ENCODE assay signal across 9 mouse cellular contexts in the genomic region with DNA sequence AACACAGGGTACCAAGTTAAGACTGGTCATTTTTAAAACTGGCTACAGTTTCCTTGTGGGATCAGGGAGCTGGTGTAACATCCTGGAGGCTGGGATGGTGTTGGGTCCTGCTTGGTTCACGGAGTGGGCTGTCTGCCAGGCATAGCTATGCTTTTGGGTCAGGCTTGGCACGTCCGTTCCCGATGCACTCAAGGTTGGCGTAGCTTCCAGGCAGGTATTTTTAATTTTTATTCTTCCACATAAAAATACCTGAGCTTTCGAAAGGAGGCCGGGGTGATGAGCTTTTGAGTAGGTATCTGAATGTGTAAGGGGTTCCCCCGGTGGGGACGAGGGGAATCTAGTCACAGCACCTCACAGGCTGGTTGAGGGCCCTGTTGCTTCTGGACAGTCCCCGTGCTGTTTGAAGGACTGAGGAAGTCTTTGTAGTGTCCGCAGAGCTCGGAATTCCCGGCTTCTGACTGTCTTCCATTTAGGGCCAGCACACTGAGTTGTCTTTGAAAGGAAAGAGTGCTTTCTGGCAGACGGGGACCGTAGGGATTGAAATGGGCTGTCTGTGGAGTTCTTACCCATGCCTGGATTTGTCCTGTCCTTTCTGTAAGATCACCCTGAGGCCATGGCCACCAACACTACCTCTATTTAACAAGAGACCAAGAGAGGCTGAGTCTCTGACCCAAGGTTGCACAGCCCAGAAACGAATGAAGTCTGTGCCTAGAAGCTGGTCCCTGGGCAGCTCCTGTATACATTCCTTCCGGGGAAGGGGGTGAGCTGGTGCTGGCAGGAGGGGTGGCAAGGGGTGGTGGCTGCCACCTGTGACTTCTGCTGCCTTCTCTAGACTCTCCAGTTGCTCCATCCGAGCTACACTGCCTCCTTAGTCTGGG. TPM values are rescaled to one million over a fixed set of nuclear protein-coding genes. Genes with fewer than 3 reads are reported as not detected.
DNase-seq lines count a peak whose midpoint lies in the region; ATAC-seq and TF ChIP-seq lines count a peak whose summit lies in the region.
"Had no signal": no experiment of that assay in that cellular context is flagged by ENCODE, and none has a peak within 500 bp of the region (broad histone marks: within the 10 kb centered on the region; RNA-seq: fewer than 3 reads in every experiment).

No protein-coding gene starts in this region.

- no peak for DNase-seq in testis, postnatal 14 days (ENCODE audit: low spot score)
- DNase-seq in hindbrain, postnatal 0 days (ENCODE audit: low spot score): no peak
- no peak for DNase-seq in ovary, postnatal 10 days (ENCODE audit: low spot score)
- DNase-seq in spleen, postnatal 14 days (ENCODE audit: low spot score in 2 of 2): no peak

- 22% methylated on average over 18 of the region's 18 CpGs for WGBS in embryonic facial prominence, embryonic 15.5 days
- 26% methylated on average over 18 of the region's 18 CpGs for WGBS in hindbrain, postnatal 0 days
- 48% methylated on average over 18 of the region's 18 CpGs for whole genome bisulfite sequencing in liver, embryonic 15.5 days (ENCODE audit: insufficient replicate concordance)
- 64% methylated on average over 18 of the region's 18 CpGs for WGBS in small intestine, adult 2 months

- H3K27me3 ChIP-seq in testis, adult 2 months (ENCODE audit: control insufficient read depth, insufficient read depth, low read length): no peaks in the 10 kb centered on the region
- no peaks in the 10 kb centered on the region for H3K27me3 ChIP-seq in embryonic facial prominence, embryonic 15.5 days
- no peaks in the 10 kb centered on the region for H3K27me3 ChIP-seq in hindbrain, postnatal 0 days (ENCODE audit: insufficient read depth, low read length)
- H3K27me3 ChIP-seq in liver, embryonic 15.5 days: peaks cover 11% of the 10 kb centered on the region
- H3K27me3 ChIP-seq in small intestine, adult 2 months (ENCODE audit: control insufficient read depth, insufficient read depth, low read length): no peaks in the 10 kb centered on the region

- ATAC-seq in embryonic facial prominence, embryonic 15.5 days (ENCODE audit: insufficient number of reproducible peaks, low FRiP score, low TSS enrichment, low read depth): no peak
- no peak for ATAC-seq in hindbrain, postnatal 0 days
- ATAC-seq in liver, embryonic 15.5 days (ENCODE audit: insufficient read depth): no peak

- TF ChIP-seq POLR2A in testis, adult 2 months (IDR thresholded peaks at IDR 0.05; ENCODE audit: control insufficient read depth, low read depth, low read length): no peak
- no peak for TF ChIP-seq POLR2A in small intestine, adult 2 months (IDR thresholded peaks at IDR 0.05; ENCODE audit: low read depth, low read length)

- peaks cover 13% of the 10 kb centered on the region for H3K4me1 ChIP-seq in testis, adult 2 months (ENCODE audit: control insufficient read depth, insufficient read depth, low read length)
- peaks cover 51% of the 10 kb centered on the region for H3K4me1 ChIP-seq in embryonic facial prominence, embryonic 15.5 days
- H3K4me1 ChIP-seq in hindbrain, postnatal 0 days (ENCODE audit: insufficient read depth, low read length): peaks cover 32% of the 10 kb centered on the region
- peaks cover 65% of the 10 kb centered on the region for H3K4me1 ChIP-seq in liver, embryonic 15.5 days (replicated peaks)
- peaks cover 9% of the 10 kb centered on the region; the same call in 1 of the 2 replicates for H3K4me1 ChIP-seq in small intestine, adult 2 months (ENCODE audit: control insufficient read depth, insufficient read depth, insufficient read length, low read length)

- peak overlapping the region; percentile 89 for H3K4me3 ChIP-seq in testis, adult 2 months (ENCODE audit: control insufficient read depth, low read depth, low read length)
- peak overlapping the region; percentile 95 for H3K4me3 ChIP-seq in embryonic facial prominence, embryonic 15.5 days (replicated peaks)
- peak overlapping the region; percentile 89 for H3K4me3 ChIP-seq in hindbrain, postnatal 0 days (ENCODE audit: low read length)
- H3K4me3 ChIP-seq in liver, embryonic 15.5 days (replicated peaks): peak overlapping the region; percentile 80
- peak overlapping the region; percentile 89 for H3K4me3 ChIP-seq in small intestine, adult 2 months (ENCODE audit: low read depth, low read length)

- peak overlapping the region; percentile 69 for H3K4me2 ChIP-seq in embryonic facial prominence, embryonic 15.5 days (replicated peaks)
- peak overlapping the region; percentile 85 for H3K4me2 ChIP-seq in hindbrain, postnatal 0 days (ENCODE audit: low read depth, low read length)
- H3K4me2 ChIP-seq in liver, embryonic 15.5 days: peak overlapping the region; percentile 99

- H3K36me3 ChIP-seq in testis, adult 2 months (ENCODE audit: control insufficient read depth, insufficient read depth, low read length): no peaks in the 10 kb centered on the region
- H3K36me3 ChIP-seq in embryonic facial prominence, embryonic 15.5 days: peaks cover under 1% of the 10 kb centered on the region; the same call in 1 of the 2 replicates
- H3K36me3 ChIP-seq in hindbrain, postnatal 0 days (ENCODE audit: insufficient read depth, low read length): no peaks in the 10 kb centered on the region
- H3K36me3 ChIP-seq in liver, embryonic 15.5 days (replicated peaks): no peaks in the 10 kb centered on the region
- H3K36me3 ChIP-seq in small intestine, adult 2 months (ENCODE audit: control insufficient read depth, insufficient read depth, low read length): no peaks in the 10 kb centered on the region

- TF ChIP-seq CTCF in testis, adult 2 months (IDR thresholded peaks at IDR 0.05; ENCODE audit: control insufficient read depth, insufficient read depth, insufficient replicate concordance, low read depth, low read length): no peak
- TF ChIP-seq CTCF in hindbrain, postnatal 0 days (IDR thresholded peaks at IDR 0.05; ENCODE audit: low read depth): no peak
- TF ChIP-seq CTCF in small intestine, adult 2 months (IDR thresholded peaks at IDR 0.05; ENCODE audit: extremely low read depth, insufficient read length, insufficient replicate concordance, low read depth, low read length): no peak

- H3K9me3 ChIP-seq in embryonic facial prominence, embryonic 15.5 days (replicated peaks): no peaks in the 10 kb centered on the region
- no peaks in the 10 kb centered on the region for H3K9me3 ChIP-seq in hindbrain, postnatal 0 days (ENCODE audit: low read length)
- H3K9me3 ChIP-seq in liver, embryonic 15.5 days (replicated peaks): no peaks in the 10 kb centered on the region

- peak overlapping the region; percentile 90; the same call in 1 of the 2 replicates for H3K9ac ChIP-seq in embryonic facial prominence, embryonic 15.5 days
- peak overlapping the region; percentile 88 for H3K9ac ChIP-seq in hindbrain, postnatal 0 days (replicated peaks; ENCODE audit: low read length)
- H3K9ac ChIP-seq in liver, embryonic 15.5 days: peak overlapping the region; percentile 35; the same call in 1 of the 2 replicates

- no peak overlapping the region for H3K27ac ChIP-seq in testis, adult 2 months (ENCODE audit: control insufficient read depth, insufficient read depth, low read depth, low read length)
- H3K27ac ChIP-seq in embryonic facial prominence, embryonic 15.5 days (replicated peaks): peak overlapping the region; percentile 84
- H3K27ac ChIP-seq in hindbrain, postnatal 0 days: peak overlapping the region; percentile 69; the same call in 1 of the 2 replicates
- peak overlapping the region; percentile 38; the same call in 1 of the 2 replicates for H3K27ac ChIP-seq in liver, embryonic 15.5 days (replicated peaks)
- peak overlapping the region; percentile 52 for H3K27ac ChIP-seq in small intestine, adult 2 months (ENCODE audit: insufficient read depth, low read depth, low read length)

RNA-seq across cellular contexts. Expression of gene Pxn, which starts 1.7 kb away (rescaled TPM):
- 81.6 and 82.6 TPM in 2 replicates for polyA plus RNA-seq in testis, adult 2 months (2012; rRNA removed)
- polyA plus RNA-seq in embryonic facial prominence, embryonic 15.5 days (2015; fragmentation: Nextera tagmentation; extraction: Ambion mirVana): 51.5 and 52.8 TPM in 2 replicates
- total RNA-seq in hindbrain, postnatal 0 days (2014; rRNA removed): 40.6 and 41.0 TPM in 2 replicates
- 16.8 and 18.0 TPM in 2 replicates for polyA plus RNA-seq in hindbrain, postnatal 0 days (2015; fragmentation: Nextera tagmentation; extraction: Ambion mirVana)
- 15.2 and 16.8 TPM in 2 replicates for polyA plus RNA-seq in liver, embryonic 15.5 days (2015; fragmentation: Nextera tagmentation; extraction: Ambion mirVana)
- polyA plus RNA-seq in small intestine, adult 2 months (2012; rRNA removed): 65.1 and 136 TPM in 2 replicates

RNA-seq across cellular contexts. Expression of gene Sirt4, which starts 23.7 kb away (rescaled TPM):
- 34.6 and 38.4 TPM in 2 replicates for polyA plus RNA-seq in testis, adult 2 months (2012; rRNA removed)
- polyA plus RNA-seq in embryonic facial prominence, embryonic 15.5 days (2015; fragmentation: Nextera tagmentation; extraction: Ambion mirVana): 29.2 and 32.8 TPM in 2 replicates
- total RNA-seq in hindbrain, postnatal 0 days (2014; rRNA removed): 25.8 and 33.7 TPM in 2 replicates
- polyA plus RNA-seq in hindbrain, postnatal 0 days (2015; fragmentation: Nextera tagmentation; extraction: Ambion mirVana): 20.2 and 21.8 TPM in 2 replicates
- polyA plus RNA-seq in liver, embryonic 15.5 days (2015; fragmentation: Nextera tagmentation; extraction: Ambion mirVana): 6.0 and 6.1 TPM in 2 replicates
- 9.9 and 13.6 TPM in 2 replicates for polyA plus RNA-seq in small intestine, adult 2 months (2012; rRNA removed)

RNA-seq across cellular contexts. Expression of gene Pla2g1b, which starts 42.2 kb away (rescaled TPM):
- polyA plus RNA-seq in testis, adult 2 months (2012; rRNA removed): 0.64 and 0.87 TPM in 2 replicates
- polyA plus RNA-seq in embryonic facial prominence, embryonic 15.5 days (2015; fragmentation: Nextera tagmentation; extraction: Ambion mirVana): not detected in 2 replicates
- not detected in 2 replicates for total RNA-seq in hindbrain, postnatal 0 days (2014; rRNA removed)
- polyA plus RNA-seq in hindbrain, postnatal 0 days (2015; fragmentation: Nextera tagmentation; extraction: Ambion mirVana): not detected in 2 replicates
- not detected in 2 replicates for polyA plus RNA-seq in liver, embryonic 15.5 days (2015; fragmentation: Nextera tagmentation; extraction: Ambion mirVana)
- polyA plus RNA-seq in small intestine, adult 2 months (2012; rRNA removed): 5.2 and 2,024 TPM in 2 replicates
- polyA plus RNA-seq: brain, embryonic 14.5 days had no signal

RNA-seq across cellular contexts. Expression of gene Rplp0, which starts 51.0 kb away (rescaled TPM):
- 1,431 and 1,500 TPM in 2 replicates for polyA plus RNA-seq in testis, adult 2 months (2012; rRNA removed)
- 1,780 and 1,815 TPM in 2 replicates for polyA plus RNA-seq in embryonic facial prominence, embryonic 15.5 days (2015; fragmentation: Nextera tagmentation; extraction: Ambion mirVana)
- total RNA-seq in hindbrain, postnatal 0 days (2014; rRNA removed): 1,557 and 1,861 TPM in 2 replicates
- 786 and 796 TPM in 2 replicates for polyA plus RNA-seq in hindbrain, postnatal 0 days (2015; fragmentation: Nextera tagmentation; extraction: Ambion mirVana)
- polyA plus RNA-seq in liver, embryonic 15.5 days (2015; fragmentation: Nextera tagmentation; extraction: Ambion mirVana): 1,028 and 1,078 TPM in 2 replicates
- polyA plus RNA-seq in small intestine, adult 2 months (2012; rRNA removed): 1,193 and 2,017 TPM in 2 replicates

RNA-seq across cellular contexts. Expression of gene Gcn1l1, which starts 56.8 kb away (rescaled TPM):
- polyA plus RNA-seq in testis, adult 2 months (2012; rRNA removed): 67.7 and 77.1 TPM in 2 replicates
- 36.2 and 36.4 TPM in 2 replicates for polyA plus RNA-seq in embryonic facial prominence, embryonic 15.5 days (2015; fragmentation: Nextera tagmentation; extraction: Ambion mirVana)
- 73.4 and 81.7 TPM in 2 replicates for total RNA-seq in hindbrain, postnatal 0 days (2014; rRNA removed)
- polyA plus RNA-seq in hindbrain, postnatal 0 days (2015; fragmentation: Nextera tagmentation; extraction: Ambion mirVana): 22.8 and 24.3 TPM in 2 replicates
- 15.0 and 17.3 TPM in 2 replicates for polyA plus RNA-seq in liver, embryonic 15.5 days (2015; fragmentation: Nextera tagmentation; extraction: Ambion mirVana)
- 26.4 and 30.7 TPM in 2 replicates for polyA plus RNA-seq in small intestine, adult 2 months (2012; rRNA removed)

Comparison
In these comparisons a context has a peak if more than half of its experiments do, and no peak if none do; other contexts are left out.
1. H3K9ac ChIP-seq: peak in every context shown above with its lines; median percentile 90 in embryonic facial prominence, embryonic 15.5 days; 88 in hindbrain, postnatal 0 days; 35 in liver, embryonic 15.5 days.